In the genomic region with DNA sequence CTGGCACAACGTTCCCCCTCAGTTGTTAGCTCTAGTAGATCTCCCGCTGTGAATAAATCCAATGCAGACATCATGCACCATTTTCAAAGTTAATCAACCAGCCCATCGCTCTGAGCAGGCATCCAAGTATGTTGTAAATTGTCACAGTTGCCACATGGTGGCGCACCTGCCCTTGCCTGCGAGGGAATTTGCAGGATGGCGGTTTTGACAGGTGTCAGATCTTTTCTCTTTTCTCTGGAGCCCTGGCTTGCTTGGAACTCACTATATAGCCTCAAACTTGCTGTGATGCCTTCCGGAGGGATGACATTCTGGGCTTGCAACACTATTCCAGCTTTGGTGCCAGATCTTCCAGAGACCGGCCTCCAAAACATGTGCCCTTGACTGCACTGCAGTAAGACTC, we compare ENCODE assay signal across 9 mouse cellular contexts. TPM values are rescaled to one million over a fixed set of nuclear protein-coding genes. Genes with fewer than 3 reads are reported as not detected.
DNase-seq lines count a peak whose midpoint lies in the region; ATAC-seq and TF ChIP-seq lines count a peak whose summit lies in the region.
"Had no signal": no experiment of that assay in that cellular context is flagged by ENCODE, and none has a peak within 500 bp of the region (broad histone marks: within the 10 kb centered on the region; RNA-seq: fewer than 3 reads in every experiment).

No protein-coding gene starts in this region.

- no peak for DNase-seq in Patski (ENCODE audit: low read depth, low spot score)
- DNase-seq in cerebellum, postnatal 25 days: peak; percentile 83 to 88
- DNase-seq in kidney, postnatal 4 days: peak; percentile 74
- DNase-seq in neural tube, embryonic 11.5 days (ENCODE audit: low spot score): peak; percentile 77
- DNase-seq in heart, adult 11 months: no peak

- no peak for ATAC-seq in intestine, postnatal 0 days
- no peak for ATAC-seq in intestine, embryonic 15.5 days
- ATAC-seq in Patski: no peak
- no peak for ATAC-seq in neural tube, embryonic 11.5 days (ENCODE audit: insufficient read depth, low FRiP score, low TSS enrichment)

- no peaks in the 10 kb centered on the region for H3K4me1 ChIP-seq in intestine, postnatal 0 days (replicated peaks; ENCODE audit: control insufficient read depth, insufficient read depth, low read length)
- peaks cover under 1% of the 10 kb centered on the region; the same call in 1 of the 2 replicates for H3K4me1 ChIP-seq in intestine, embryonic 15.5 days (replicated peaks)
- H3K4me1 ChIP-seq in neural tube, embryonic 11.5 days (ENCODE audit: control insufficient read depth, insufficient read depth, low read length): peaks cover 12% of the 10 kb centered on the region

- no peaks in the 10 kb centered on the region for H3K79me3 ChIP-seq in C2C12 (ENCODE audit: low read depth)

- H3ac ChIP-seq in C2C12 (ENCODE audit: control insufficient read depth, insufficient read length, low read depth): no peak overlapping the region

- H3K4me2 ChIP-seq in intestine, postnatal 0 days (replicated peaks; ENCODE audit: low read depth): no peak overlapping the region
- no peak overlapping the region for H3K4me2 ChIP-seq in intestine, embryonic 15.5 days (replicated peaks)
- no peak overlapping the region for H3K4me2 ChIP-seq in neural tube, embryonic 11.5 days (ENCODE audit: low read depth)

- H3K27me3 ChIP-seq in intestine, postnatal 0 days (replicated peaks; ENCODE audit: control insufficient read depth, insufficient read depth, low read length): peaks cover 57% of the 10 kb centered on the region
- H3K27me3 ChIP-seq in intestine, embryonic 15.5 days (replicated peaks): peaks cover 45% of the 10 kb centered on the region
- peaks cover 44% of the 10 kb centered on the region for H3K27me3 ChIP-seq in C2C12 (ENCODE audit: control insufficient read depth, insufficient read depth, insufficient read length)
- peaks cover 27% of the 10 kb centered on the region for H3K27me3 ChIP-seq in Patski
- H3K27me3 ChIP-seq in neural tube, embryonic 11.5 days (ENCODE audit: control insufficient read depth, insufficient read depth, low read length): peaks cover 19% of the 10 kb centered on the region

- 11% methylated on average over 8 of the region's 8 CpGs for WGBS in intestine, postnatal 0 days
- 10% methylated on average over 8 of the region's 8 CpGs for WGBS in intestine, embryonic 15.5 days
- 11% methylated on average over 8 of the region's 8 CpGs for WGBS in neural tube, embryonic 11.5 days

- H3K9me3 ChIP-seq in intestine, postnatal 0 days (ENCODE audit: control insufficient read depth): no peaks in the 10 kb centered on the region
- H3K9me3 ChIP-seq in intestine, embryonic 15.5 days: no peaks in the 10 kb centered on the region
- H3K9me3 ChIP-seq in neural tube, embryonic 11.5 days (ENCODE audit: control insufficient read depth, low read length): no peaks in the 10 kb centered on the region

- no peak overlapping the region for H3K27ac ChIP-seq in intestine, postnatal 0 days (ENCODE audit: low read depth, low read length)
- no peak overlapping the region for H3K27ac ChIP-seq in intestine, embryonic 15.5 days
- no peak overlapping the region for H3K27ac ChIP-seq in neural tube, embryonic 11.5 days (ENCODE audit: low read depth, low read length)

- no peak overlapping the region for H3K4me3 ChIP-seq in intestine, postnatal 0 days (ENCODE audit: low read depth, low read length)
- no peak overlapping the region for H3K4me3 ChIP-seq in intestine, embryonic 15.5 days (replicated peaks)
- H3K4me3 ChIP-seq in C2C12 (ENCODE audit: insufficient read depth, poor library complexity, severe bottlenecking): no peak overlapping the region
- H3K4me3 ChIP-seq in neural tube, embryonic 11.5 days (ENCODE audit: low read depth, low read length): no peak overlapping the region
- H3K4me3 ChIP-seq: megakaryocyte, embryonic 14.5 days had no signal

- H3K9ac ChIP-seq in intestine, postnatal 0 days (ENCODE audit: low read depth, low read length): no peak overlapping the region
- no peak overlapping the region for H3K9ac ChIP-seq in intestine, embryonic 15.5 days
- no peak overlapping the region; the same call in 1 of the 2 replicates for H3K9ac ChIP-seq in neural tube, embryonic 11.5 days (ENCODE audit: low read length)

- in situ Hi-C loops in Patski (cut with MboI; ENCODE audit: low pct_unique_long_range_greater_than_20kb): no loop called here

- CTCF ChIA-PET in Patski (lab: Charles Lee): interaction anchor here (2.2 to 2.9 kb wide), 2 partner anchors 53 to 101 kb away, joined by 7 to 18 read pairs; no protein-coding TSS in a partner anchor

- peak; percentile 89 for TF ChIP-seq CTCF in intestine, postnatal 0 days (IDR thresholded peaks at IDR 0.05; ENCODE audit: low read depth)
- TF ChIP-seq CTCF in C2C12 (IDR thresholded peaks at IDR 0.05; ENCODE audit: control insufficient read depth, insufficient read depth, insufficient read length) (peak; percentile 63), Patski (IDR thresholded peaks at IDR 0.05) (peak; percentile 91)

- POLR2A ChIA-PET in Patski (lab: Charles Lee): no interaction called here

- H3K36me3 ChIP-seq in intestine, postnatal 0 days (ENCODE audit: control insufficient read depth, insufficient read depth): no peaks in the 10 kb centered on the region
- no peaks in the 10 kb centered on the region for H3K36me3 ChIP-seq in intestine, embryonic 15.5 days
- H3K36me3 ChIP-seq in C2C12 (ENCODE audit: control insufficient read depth, insufficient read depth): no peaks in the 10 kb centered on the region
- no peaks in the 10 kb centered on the region for H3K36me3 ChIP-seq in neural tube, embryonic 11.5 days (ENCODE audit: control insufficient read depth, insufficient read depth, low read length)

- no peaks in the 10 kb centered on the region for H3K79me2 ChIP-seq in C2C12 (ENCODE audit: control insufficient read depth, insufficient read depth)

TF ChIP-seq in C2C12, 6 proteins besides CTCF, POLR2A, EP300 and RAD21:
- TF ChIP-seq USF1 (IDR thresholded peaks at IDR 0.05; ENCODE audit: low read depth): no peak
- TF ChIP-seq MAX (IDR thresholded peaks at IDR 0.05): no peak
- TF ChIP-seq MYOD1 (IDR thresholded peaks at IDR 0.05; ENCODE audit: control insufficient read depth, insufficient read length, low read depth): no peak
- no peak for TF ChIP-seq FOSL1 (IDR thresholded peaks at IDR 0.05; ENCODE audit: insufficient read depth, low read length, poor library complexity, severe bottlenecking)
- TF ChIP-seq CEBPB (IDR thresholded peaks at IDR 0.05; ENCODE audit: low read depth): no peak
- TF ChIP-seq MYOG (IDR thresholded peaks at IDR 0.05; ENCODE audit: control insufficient read depth, extremely low read depth, insufficient read length): no peak

RNA-seq across cellular contexts. Expression of a gene that starts 27.8 kb away (rescaled TPM):
- polyA plus RNA-seq in intestine, postnatal 0 days (2015; fragmentation: Nextera tagmentation; extraction: Ambion mirVana): 34.6 and 43.2 TPM in 2 replicates
- polyA plus RNA-seq in intestine, embryonic 15.5 days (2015; fragmentation: Nextera tagmentation; extraction: Ambion mirVana): 34.7 and 39.9 TPM in 2 replicates
- polyA plus RNA-seq in C2C12 (2012; fragmentation: generic; extraction: Trizol) (37.8 TPM), Patski (2021) (74.8 TPM)
- polyA plus RNA-seq in neural tube, embryonic 11.5 days (2014; fragmentation: Nextera tagmentation; extraction: Ambion mirVana): 36.9 and 45.1 TPM in 2 replicates

Comparison
In these comparisons a context has a peak if more than half of its experiments do, and no peak if none do; other contexts are left out.
1. DNase-seq: peak in cerebellum, postnatal 25 days (2 of 2), kidney, postnatal 4 days (2 of 2) and neural tube, embryonic 11.5 days (single experiment); none in Patski (single experiment) and heart, adult 11 months (single experiment).
2. Peak in every context shown above with its lines, with median percentiles within 50 percentile points of each other: CTCF ChIP-seq.